Comparison of ENCODE assay signal across 8 mouse cellular contexts in genomic region chr4:40844251-40844721, GRCm38 (mm10). TPM values are rescaled to one million over a fixed set of nuclear protein-coding genes. Genes with fewer than 3 reads are reported as not detected.
DNase-seq lines count a peak whose midpoint lies in the region; ATAC-seq lines count a peak whose summit lies in the region.

No protein-coding gene starts in this region.

- peak overlapping the region; percentile 80 for H3K27ac ChIP-seq in embryonic facial prominence, embryonic 14.5 days (replicated peaks; ENCODE audit: low read depth, low read length)
- peak overlapping the region; percentile 65 for H3K27ac ChIP-seq in hindbrain, embryonic 14.5 days
- H3K27ac ChIP-seq in liver, embryonic 15.5 days (replicated peaks): peak overlapping the region; percentile 92
- H3K27ac ChIP-seq in neural tube, embryonic 15.5 days (replicated peaks): peak overlapping the region; percentile 74

- 0 out of 2 replicates have a peak overlapping the region, but pooled peaks have one; percentile 15 for H3K9ac ChIP-seq in embryonic facial prominence, embryonic 14.5 days (ENCODE audit: low read depth, low read length)
- H3K9ac ChIP-seq in hindbrain, embryonic 14.5 days: no peak overlapping the region; the same call in 1 of the 2 replicates
- no peak overlapping the region for H3K9ac ChIP-seq in liver, embryonic 15.5 days
- no peak overlapping the region; the same call in 1 of the 2 replicates for H3K9ac ChIP-seq in neural tube, embryonic 15.5 days (replicated peaks)

- no peak overlapping the region for H3K4me3 ChIP-seq in embryonic facial prominence, embryonic 14.5 days (ENCODE audit: low read depth, low read length)
- H3K4me3 ChIP-seq in hindbrain, embryonic 14.5 days (replicated peaks; ENCODE audit: low read length): no peak overlapping the region
- no peak overlapping the region for H3K4me3 ChIP-seq in liver, embryonic 15.5 days (replicated peaks)
- no peak overlapping the region for H3K4me3 ChIP-seq in neural tube, embryonic 15.5 days (replicated peaks)

- H3K4me2 ChIP-seq in embryonic facial prominence, embryonic 14.5 days (ENCODE audit: low read depth, low read length): peak overlapping the region; percentile 20; the same call in 1 of the 2 replicates
- H3K4me2 ChIP-seq in hindbrain, embryonic 14.5 days (replicated peaks): no peak overlapping the region
- H3K4me2 ChIP-seq in liver, embryonic 15.5 days: peak overlapping the region; percentile 11
- H3K4me2 ChIP-seq in neural tube, embryonic 15.5 days: no peak overlapping the region; the same call in 1 of the 2 replicates

- no peaks in the 10 kb centered on the region for H3K27me3 ChIP-seq in embryonic facial prominence, embryonic 14.5 days (replicated peaks; ENCODE audit: control insufficient read depth, insufficient read depth, low read length)
- no peaks in the 10 kb centered on the region for H3K27me3 ChIP-seq in hindbrain, embryonic 14.5 days (ENCODE audit: control insufficient read depth, insufficient read depth, low read length)
- no peaks in the 10 kb centered on the region for H3K27me3 ChIP-seq in liver, embryonic 15.5 days
- no peaks in the 10 kb centered on the region for H3K27me3 ChIP-seq in neural tube, embryonic 15.5 days (replicated peaks)

- H3K9me3 ChIP-seq in embryonic facial prominence, embryonic 14.5 days (ENCODE audit: control insufficient read depth, low read length): no peaks in the 10 kb centered on the region
- no peaks in the 10 kb centered on the region for H3K9me3 ChIP-seq in hindbrain, embryonic 14.5 days (ENCODE audit: control insufficient read depth, low read length)
- no peaks in the 10 kb centered on the region for H3K9me3 ChIP-seq in liver, embryonic 15.5 days (replicated peaks)
- H3K9me3 ChIP-seq in neural tube, embryonic 15.5 days (replicated peaks): no peaks in the 10 kb centered on the region

- peak; percentile 82 for ATAC-seq in embryonic facial prominence, embryonic 14.5 days (ENCODE audit: low read depth)
- ATAC-seq in hindbrain, embryonic 14.5 days (ENCODE audit: low FRiP score): peak; percentile 52; the same call in 1 of the 2 replicates
- ATAC-seq in liver, embryonic 15.5 days (ENCODE audit: insufficient read depth): no peak
- peak; percentile 67 for ATAC-seq in neural tube, embryonic 15.5 days (ENCODE audit: low FRiP score)

- H3K36me3 ChIP-seq in embryonic facial prominence, embryonic 14.5 days (ENCODE audit: control insufficient read depth, insufficient read depth, low read length): no peaks in the 10 kb centered on the region
- no peaks in the 10 kb centered on the region for H3K36me3 ChIP-seq in hindbrain, embryonic 14.5 days (replicated peaks; ENCODE audit: control insufficient read depth, insufficient read depth)
- peaks cover 33% of the 10 kb centered on the region for H3K36me3 ChIP-seq in liver, embryonic 15.5 days (replicated peaks)
- H3K36me3 ChIP-seq in neural tube, embryonic 15.5 days: no peaks in the 10 kb centered on the region

- peak; percentile 34 for DNase-seq in embryo, embryonic 10 days (ENCODE audit: low spot score)
- DNase-seq in embryo, embryonic 10.5 days (ENCODE audit: low spot score): no peak
- DNase-seq in 416B (ENCODE audit: low read depth): peak; percentile 61
- DNase-seq in embryonic facial prominence, embryonic 14.5 days (ENCODE audit: low spot score): peak; percentile 90
- DNase-seq in hindbrain, embryonic 14.5 days (ENCODE audit: low spot score): peak; percentile 40
- no peak for DNase-seq in cerebellum, adult 9-11 months

- WGBS in embryonic facial prominence, embryonic 14.5 days: 9% methylated on average over 5 of the region's 5 CpGs
- WGBS in hindbrain, embryonic 14.5 days: 17% methylated on average over 5 of the region's 5 CpGs
- 21% methylated on average over 5 of the region's 5 CpGs for WGBS in liver, embryonic 15.5 days (ENCODE audit: insufficient replicate concordance)
- 14% methylated on average over 5 of the region's 5 CpGs for WGBS in neural tube, embryonic 15.5 days

- peaks cover 35% of the 10 kb centered on the region for H3K4me1 ChIP-seq in embryonic facial prominence, embryonic 14.5 days (ENCODE audit: control insufficient read depth, insufficient read depth, low read length)
- peaks cover 12% of the 10 kb centered on the region for H3K4me1 ChIP-seq in hindbrain, embryonic 14.5 days (replicated peaks; ENCODE audit: control insufficient read depth, insufficient read depth, low read length)
- H3K4me1 ChIP-seq in liver, embryonic 15.5 days (replicated peaks): peaks cover 88% of the 10 kb centered on the region
- H3K4me1 ChIP-seq in neural tube, embryonic 15.5 days: peaks cover 18% of the 10 kb centered on the region

RNA-seq across cellular contexts. Expression of gene B4galt1, which starts 9.5 kb away (rescaled TPM):
- 66.8 and 68.3 TPM in 2 replicates for polyA plus RNA-seq in embryonic facial prominence, embryonic 14.5 days (2014; fragmentation: Nextera tagmentation; extraction: Ambion mirVana)
- 8.2 and 9.1 TPM in 2 replicates for polyA plus RNA-seq in hindbrain, embryonic 14.5 days (2014; fragmentation: Nextera tagmentation; extraction: Ambion mirVana)
- 33.6 and 34.8 TPM in 2 replicates for polyA plus RNA-seq in liver, embryonic 15.5 days (2015; fragmentation: Nextera tagmentation; extraction: Ambion mirVana)
- polyA plus RNA-seq in neural tube, embryonic 15.5 days (2015; fragmentation: Nextera tagmentation; extraction: Ambion mirVana): 8.8 and 16.6 TPM in 2 replicates

Comparison
In these comparisons a context has a peak if more than half of its experiments do, and no peak if none do; other contexts are left out.
1. DNase-seq: peak in embryo, embryonic 10 days (single experiment), 416B (single experiment), embryonic facial prominence, embryonic 14.5 days (single experiment) and hindbrain, embryonic 14.5 days (single experiment); none in embryo, embryonic 10.5 days (single experiment) and cerebellum, adult 9-11 months (single experiment).
2. H3K4me2 ChIP-seq: peak in embryonic facial prominence, embryonic 14.5 days (single experiment) and liver, embryonic 15.5 days (single experiment); none in hindbrain, embryonic 14.5 days (single experiment) and neural tube, embryonic 15.5 days (single experiment).
3. Peak in every context shown above with its lines, with median percentiles within 50 percentile points of each other: H3K27ac ChIP-seq.